Mouse (Mus musculus) B cell, adult 2 months (primary cell): ENCODE measurements around the gene Umod.

ENCODE experiments used
- DNase-seq, 2 experiments: peaks; one replicate each; pipeline ENCODE4 v3.0.0; 2022

Umod gene

GRCm38 (mm10) chr7:119479256-119479655 is at the start of gene Umod:
Umod (minus strand) TSS chr7:119479282.
- no peak for DNase-seq

DNA sequence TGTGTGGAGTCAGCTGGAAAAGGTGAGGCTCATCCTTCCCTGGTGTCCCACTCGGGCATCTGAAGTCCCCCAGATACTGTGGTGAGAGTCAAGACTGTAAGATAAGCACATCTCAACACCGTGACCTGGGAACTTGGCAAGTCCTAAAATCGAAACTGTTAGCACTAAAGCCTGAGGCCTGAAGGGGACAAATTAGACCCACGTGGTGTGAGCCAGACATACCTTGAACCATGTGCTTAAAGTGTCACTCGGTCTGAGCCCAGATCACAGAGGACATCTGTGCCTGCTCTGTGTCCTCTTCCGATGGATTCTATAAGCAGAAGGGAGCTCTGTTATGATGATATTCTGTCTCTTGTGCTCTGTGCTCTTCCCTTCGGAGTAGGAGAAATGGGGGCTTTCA is 49.5 kb upstream of the Umod start:
- no peak for DNase-seq

DNA sequence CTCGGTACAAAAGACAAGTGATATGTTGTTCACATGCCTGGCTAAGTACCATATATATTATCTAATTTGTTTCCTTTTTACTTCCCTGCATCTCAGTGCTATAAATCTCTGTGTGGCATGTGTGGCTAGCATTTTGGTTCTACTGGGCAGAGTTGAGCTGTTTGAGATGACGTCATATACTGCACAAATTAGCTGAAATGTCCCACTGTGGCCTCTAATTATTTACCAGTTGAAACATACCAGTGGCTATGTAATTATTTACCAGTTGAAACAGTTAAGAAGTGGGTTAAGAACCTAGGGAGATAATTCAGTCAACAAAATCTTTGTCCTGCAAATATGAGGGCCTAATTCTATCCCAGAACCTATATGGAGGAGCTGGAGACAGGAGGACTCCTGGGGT is 48.5 kb upstream of the Umod start:
- no peak for DNase-seq

DNA sequence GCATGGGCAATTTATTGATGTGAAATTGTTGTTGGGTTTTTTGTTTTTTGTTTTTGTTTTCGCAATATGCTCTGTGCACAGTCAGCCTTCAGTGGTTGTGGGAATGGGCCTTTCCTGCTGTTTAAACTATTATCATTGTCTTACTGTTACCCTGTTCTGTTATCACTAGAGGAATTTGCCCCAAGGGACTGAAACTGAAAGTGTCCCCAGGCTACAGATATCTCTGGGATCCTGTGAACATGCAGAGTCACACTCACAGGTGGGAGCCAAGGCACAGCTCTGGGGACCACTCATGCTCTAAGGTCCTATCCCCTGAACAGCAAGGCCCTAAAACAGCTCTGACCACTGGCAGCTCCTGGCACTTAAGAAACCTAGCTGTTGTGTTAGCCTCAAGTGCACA is 48.1 kb upstream of the Umod start:
- no peak for DNase-seq

DNA sequence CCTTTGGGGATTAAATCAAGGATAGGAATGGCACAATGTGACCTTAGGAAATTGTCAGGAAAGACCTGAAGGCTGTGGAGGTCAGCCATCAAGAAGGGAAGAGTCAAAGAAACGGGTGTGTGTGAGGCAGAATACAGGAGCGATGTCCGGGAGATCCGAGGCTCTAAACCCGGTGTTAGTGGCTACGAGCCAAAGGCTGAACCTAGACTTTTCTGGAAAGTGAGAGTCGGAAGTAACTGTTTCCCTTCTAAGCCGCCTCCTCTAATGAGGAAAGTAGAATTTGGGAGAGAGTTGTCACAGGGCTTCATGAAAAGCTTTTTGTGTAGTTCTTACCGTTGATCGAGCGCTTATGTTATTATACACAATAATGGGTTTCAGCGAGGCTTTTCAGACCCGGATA is 47.4 kb upstream of the Umod start:
- no peak for DNase-seq

DNA sequence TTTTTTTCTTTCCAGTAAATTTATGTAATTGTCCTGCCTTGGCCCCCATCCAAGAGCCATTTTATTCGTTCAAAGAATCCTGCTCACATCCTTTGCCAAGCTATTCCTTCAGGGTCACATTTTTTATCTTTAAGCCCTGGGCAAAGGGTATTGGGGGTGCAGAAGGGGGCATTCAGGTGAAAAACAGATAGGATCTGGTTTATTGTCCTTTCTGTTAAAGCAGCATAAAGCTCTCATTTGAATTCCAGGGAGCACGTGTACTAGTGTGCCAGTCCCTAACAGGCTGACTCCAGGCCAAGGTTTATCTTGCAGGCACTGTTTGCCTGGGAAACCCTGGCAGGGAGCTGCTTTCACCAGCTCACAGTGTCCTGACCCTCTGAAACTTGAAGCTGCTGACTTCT is 46.8 kb upstream of the Umod start:
- no peak for DNase-seq

- DNase-seq: no peak
Observed at GRCm38 (mm10) chr7:119523389-119523788, 44.3 kb upstream of the Umod start, which contains the start of gene Pdilt. Pdilt (minus strand) TSS chr7:119523489.

GRCm38 (mm10) chr7:119522385-119522784 is 43.3 kb upstream of the Umod start:
- DNase-seq: no peak

DNA sequence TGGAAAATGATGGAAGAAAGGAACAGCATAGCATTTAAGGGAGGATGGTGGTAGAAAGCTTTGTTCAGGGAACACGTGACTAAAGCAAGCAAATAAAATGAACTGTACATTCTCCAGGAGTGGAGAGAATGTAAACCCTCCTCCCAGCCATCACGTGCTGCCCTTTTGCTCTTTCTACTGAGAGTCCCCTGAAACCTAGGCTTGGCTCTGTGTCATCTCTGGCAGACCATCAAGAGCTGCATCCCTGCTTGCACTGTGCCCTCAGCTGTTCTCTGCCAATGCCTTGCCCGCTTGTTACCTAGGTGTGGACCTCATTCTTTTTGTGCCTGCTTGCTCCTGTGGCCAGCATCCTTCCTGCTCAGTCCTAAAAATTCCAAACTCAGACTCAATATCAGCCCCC is 42.7 kb upstream of the Umod start:
- DNase-seq: no peak

DNA sequence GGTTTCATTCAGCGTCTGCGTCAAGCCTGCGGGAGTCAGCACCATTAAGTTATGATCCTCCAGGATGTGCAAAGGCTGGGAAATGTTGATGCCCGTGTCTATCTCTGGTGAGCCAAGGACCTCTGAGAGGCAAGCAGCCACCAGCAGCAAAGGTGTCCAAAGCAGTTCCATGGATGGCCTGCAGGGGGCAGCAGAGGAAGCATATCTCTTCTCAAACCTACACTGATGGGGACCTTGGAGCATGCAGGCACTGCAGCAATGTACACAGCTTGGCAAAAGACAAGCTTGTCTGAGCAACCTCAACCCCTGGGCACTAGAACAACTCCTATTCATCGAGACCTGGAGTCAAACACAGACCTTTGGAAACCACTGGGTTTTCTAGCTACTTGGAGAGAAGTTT is 40.6 kb upstream of the Umod start:
- peak; percentile 49 to 53 for DNase-seq

GRCm38 (mm10) chr7:119519163-119519562 is 40.1 kb upstream of the Umod start, which contains the start of gene Acsm5:
Acsm5 (plus strand) TSS chr7:119519463.
- DNase-seq: no peak

- DNase-seq: no peak
Observed at GRCm38 (mm10) chr7:119516272-119516558, 37.1 kb upstream of the Umod start.

DNA sequence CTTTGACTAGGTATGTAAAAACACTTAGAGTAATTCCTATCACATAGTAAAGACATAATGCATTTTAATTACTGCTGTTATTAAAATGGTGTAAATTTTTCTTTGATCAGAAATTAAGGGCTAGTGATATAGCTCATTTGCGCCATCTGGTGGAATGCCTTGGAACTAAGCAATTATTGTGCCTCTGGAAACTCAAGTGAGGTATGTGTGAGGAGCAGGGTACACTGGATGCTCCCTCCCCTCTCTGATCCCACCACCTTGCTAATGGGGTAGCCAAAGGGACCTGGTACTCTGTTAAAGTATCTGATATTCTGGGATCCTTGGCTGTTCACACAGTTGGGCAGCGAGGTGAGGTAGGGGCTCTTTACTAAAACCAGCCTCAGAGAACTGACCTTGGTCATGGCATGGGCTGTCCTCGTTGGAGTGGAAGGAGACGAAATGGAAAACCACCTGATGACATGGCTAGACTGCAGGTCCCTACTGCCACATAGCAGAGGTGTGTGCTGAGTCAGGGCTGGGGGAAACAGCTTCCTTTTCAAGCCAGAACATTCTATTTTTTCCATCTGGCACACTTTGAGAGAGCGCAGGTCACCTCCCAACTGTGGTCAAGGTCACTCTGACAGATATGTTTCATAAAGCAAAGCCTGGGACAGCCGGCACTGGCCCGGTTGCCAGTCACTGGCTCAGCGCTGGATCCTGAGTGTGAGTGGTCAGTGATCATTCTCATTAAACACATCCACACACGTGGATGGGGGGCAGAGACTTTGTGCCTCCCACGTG is 36.6 kb upstream of the Umod start:
- peak; percentile 40 for DNase-seq

DNA sequence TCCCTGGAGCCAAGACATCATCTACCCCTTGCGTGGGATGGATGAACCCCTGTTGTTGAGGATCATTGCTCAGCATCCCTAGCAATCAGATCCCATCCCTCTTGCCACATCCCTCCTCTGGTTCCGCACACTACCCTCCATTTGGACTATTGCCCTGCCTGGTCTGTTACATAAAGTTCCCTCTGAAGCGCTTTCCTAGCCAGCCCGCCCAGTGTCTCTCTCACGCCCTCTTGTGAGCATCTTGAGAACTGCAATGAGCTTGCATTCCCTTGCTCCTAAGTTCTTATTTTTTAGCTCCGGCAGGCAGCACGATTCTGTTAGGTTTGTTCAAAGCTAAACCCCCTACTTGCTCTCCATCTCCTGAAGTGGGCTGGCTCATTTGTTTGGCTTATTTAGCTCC is 34.0 kb upstream of the Umod start:
- no peak for DNase-seq

DNA sequence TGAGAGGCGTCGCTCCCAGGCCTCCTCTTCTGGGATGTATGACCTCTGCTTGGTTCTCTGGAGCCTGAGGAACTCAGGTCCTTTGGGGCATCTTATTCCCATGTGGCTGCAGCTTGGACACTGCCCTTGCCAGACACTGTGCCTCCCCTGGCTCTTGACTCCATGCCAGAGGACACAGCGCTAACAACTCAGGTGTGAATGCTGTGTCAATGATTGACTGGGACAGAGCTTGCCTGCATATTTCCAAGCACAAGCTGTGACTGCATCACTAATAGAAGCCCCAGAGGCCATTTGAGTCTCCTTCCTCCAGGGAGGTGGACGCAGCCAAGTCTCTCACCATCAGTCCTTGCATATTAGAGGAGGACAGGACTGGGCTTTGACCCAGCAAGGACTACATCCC is 32.1 kb upstream of the Umod start:
- DNase-seq: no peak

DNA sequence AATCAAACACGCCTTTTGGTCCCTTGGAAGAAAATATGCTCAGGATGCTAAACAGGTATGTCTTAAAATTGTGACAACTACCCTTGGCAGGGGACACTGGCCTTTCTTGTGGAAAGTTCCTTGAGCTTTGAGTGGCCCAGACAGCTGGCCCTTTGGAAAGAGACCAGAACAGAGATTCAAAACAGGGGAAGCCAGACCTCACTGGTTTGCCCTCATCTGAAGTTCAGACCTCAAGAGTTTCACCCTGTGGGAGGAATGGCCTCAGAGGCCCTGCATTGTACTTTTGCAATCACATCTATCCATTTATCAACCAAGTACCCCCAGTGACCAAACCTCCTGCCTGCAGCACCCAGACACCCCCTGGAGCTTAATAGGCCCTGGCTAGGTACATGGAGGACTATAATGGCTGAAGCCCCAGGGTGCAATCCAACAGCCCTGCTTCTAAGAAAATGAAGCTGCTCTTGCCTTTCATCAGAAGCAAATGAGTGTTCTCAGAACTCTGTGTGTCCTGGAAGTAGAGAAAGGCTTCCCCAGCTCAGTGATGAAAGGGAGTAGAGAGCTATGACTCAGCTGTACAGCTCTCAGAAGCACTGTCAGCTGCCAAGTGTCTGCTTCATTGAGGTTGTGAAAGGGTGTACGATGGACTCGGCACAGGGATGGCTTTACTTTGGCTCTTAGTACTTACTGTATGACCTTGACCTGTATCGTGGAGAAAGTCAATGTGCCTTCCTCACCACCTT is 11.1 kb upstream of the Umod start:
- DNase-seq: no peak

DNA sequence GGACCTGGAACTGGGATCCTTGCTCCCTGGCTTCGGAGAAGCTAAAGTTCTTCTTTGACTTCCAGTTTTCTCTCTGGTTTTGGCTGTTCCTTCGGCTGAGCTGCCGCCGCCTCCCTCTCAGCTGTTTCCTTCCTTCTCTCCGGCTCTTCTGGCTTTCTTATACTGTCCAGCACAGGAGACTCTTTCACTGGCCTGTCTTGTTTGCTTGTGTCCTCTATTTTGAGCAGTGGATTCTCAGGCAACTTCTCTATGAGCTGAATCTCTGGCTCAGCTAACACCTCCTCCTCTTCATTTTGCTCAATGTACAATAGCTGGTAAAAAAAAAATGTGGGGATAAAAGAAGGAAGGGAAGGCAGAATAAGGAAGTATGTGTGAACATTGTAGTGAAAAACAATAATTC is 7.6 kb upstream of the Umod start:
- no peak for DNase-seq

GRCm38 (mm10) chr7:119484154-119484553 is 5.1 kb upstream of the Umod start:
- no peak for DNase-seq

- no peak for DNase-seq
Observed at GRCm38 (mm10) chr7:119476500-119477389, 2.3 kb downstream of the Umod start.

DNA sequence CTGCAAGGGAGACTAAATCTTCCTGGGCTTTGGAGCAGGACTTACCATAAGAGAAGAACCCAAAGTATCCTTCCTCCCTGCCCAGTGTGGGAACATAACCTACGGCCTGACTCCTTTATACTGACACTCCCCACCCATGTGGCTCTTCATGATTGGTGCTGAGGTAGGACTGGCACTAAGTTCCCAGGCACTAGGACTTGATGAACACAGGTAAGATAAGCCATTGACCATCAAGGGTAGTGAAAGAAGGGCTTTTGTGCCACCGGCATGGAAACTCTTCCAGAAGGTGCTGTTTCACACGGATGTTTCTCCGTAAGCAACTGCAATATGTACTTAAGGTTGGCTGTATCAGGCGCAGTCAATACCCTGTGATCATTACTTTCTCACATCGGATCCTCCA is 19.9 kb downstream of the Umod start, which contains the start of gene Gp2:
TSS of gene Gp2 (minus strand) at position 101 of the 400 bp plus-strand sequence.
- no peak for DNase-seq

- DNase-seq: no peak
Observed at GRCm38 (mm10) chr7:119454192-119454591, 24.9 kb downstream of the Umod start.

GRCm38 (mm10) chr7:119443849-119444248 is 35.2 kb downstream of the Umod start:
- DNase-seq: no peak

DNA sequence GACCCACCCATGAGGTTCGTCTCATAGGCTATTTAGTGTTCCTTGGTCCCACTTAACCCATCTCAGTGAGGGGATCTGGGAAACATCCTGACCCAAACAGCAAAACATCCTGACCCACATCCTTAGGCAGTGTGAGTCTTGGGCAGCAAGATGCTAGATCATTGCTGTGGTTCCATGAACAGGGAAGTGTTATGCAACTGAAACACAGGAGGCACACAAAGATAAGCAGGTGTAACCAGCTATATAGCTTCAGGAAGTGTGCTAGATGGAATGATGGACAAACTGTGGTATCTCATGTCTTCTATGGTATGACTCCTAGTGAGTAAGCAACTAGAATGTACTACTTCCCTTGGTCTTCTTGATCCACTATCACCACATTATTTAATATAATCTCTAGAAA is 37.1 kb downstream of the Umod start:
- DNase-seq: no peak
